Mouse (Mus musculus): ENCODE results near the gene Klhl36. TPM values are rescaled to one million over a fixed set of nuclear protein-coding genes. Genes with fewer than 3 reads are reported as not detected.

Klhl36 gene
- 1 to 10 TPM; 1.9 to 7.7 TPM for polyA plus RNA-seq (2012; fragmentation: generic; extraction: Trizol)

DNA sequence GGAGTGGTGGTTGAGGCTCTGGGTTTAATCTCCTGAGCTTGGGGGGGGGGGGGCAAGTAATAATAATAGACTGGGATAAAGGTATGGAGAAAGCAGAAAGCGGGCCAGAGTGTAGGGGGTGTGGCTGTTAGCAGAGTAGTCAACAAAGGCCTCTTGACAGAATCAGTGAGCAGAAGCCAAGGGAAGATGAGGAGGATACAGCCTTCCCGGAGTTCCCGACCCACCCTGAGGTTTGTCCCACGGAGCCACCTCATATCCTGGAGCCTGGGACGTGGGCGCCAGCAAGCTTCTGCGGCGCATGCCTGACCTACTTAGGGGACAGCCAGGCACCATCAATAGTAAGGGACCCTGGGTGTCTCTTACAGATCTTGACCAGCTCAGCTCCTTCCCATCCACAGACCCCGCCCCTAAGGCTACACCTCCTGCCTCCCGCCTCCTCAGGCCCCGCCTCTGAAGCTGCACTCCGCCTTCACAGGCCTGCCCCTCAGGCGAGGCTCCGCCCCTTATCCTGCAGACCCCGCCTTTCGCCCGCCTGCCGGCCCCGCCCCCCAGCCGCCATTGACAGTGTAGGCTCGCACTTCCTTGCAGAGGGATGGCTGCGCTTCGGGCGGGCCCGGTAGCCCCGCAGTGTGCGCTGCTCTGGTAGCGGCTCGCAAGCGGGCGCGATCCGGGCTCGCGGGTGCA lies at the start of gene Klhl36:
Gene Klhl36, plus strand, starts transcription at position 561 of the 684 bp plus-strand sequence.

DNA sequence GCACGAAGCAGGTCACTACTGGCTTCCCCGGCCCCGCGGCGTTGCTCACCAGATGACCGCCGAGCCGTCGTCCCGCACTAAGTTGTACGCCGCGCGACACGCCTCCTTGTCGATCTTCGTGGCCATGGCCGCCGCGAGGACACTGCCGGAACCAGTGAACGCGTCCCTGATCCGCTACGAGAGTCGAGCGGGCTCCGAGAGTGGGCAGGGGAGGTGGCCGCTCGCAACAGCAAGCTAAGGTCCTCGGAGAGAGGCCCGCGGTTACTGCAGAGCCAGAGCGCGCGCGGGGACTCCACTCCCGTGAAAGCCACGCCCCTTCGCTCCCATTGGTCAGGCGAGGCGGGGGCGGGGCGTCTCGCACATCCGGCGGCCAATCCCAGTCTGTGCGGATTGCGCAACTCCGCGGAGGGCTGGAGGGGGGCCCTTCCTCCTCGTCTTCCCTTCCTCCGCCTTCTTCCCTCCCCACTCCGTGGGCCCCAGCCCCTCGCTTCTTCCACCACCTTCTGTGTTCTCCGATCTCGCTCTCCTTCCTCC lies 21.7 kb upstream of the Klhl36 start, which contains the start of gene Cotl1:
Gene Cotl1, minus strand, starts transcription at position 270 of the 534 bp plus-strand sequence.

DNA sequence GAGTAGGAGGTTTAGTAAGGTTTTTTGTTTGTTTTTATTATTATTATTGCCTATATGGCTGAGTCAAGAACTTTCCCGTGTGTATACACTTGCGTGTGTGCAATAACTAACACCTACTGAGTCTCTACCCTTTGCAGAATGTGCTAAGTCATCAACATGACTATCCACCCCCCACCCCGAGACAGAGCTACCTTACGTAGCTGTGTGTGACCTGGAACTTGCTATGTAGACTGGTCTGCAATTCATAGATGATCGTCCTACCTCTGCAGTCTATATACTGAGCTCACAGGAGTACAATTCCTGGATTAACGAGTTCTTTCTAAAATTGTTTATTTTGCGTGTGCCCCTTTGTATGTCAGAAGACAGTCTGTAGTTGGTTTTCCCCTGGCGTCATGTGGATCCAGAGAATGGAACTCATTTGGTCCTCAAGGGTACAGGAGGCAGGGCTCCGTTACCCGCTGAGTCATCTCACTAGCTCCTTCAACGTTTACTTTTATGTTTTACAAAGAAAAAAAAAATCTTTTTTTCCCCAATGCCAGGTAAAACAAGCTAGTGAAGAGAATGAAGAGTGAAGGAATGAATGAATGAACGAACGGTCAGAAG lies 48.0 kb downstream of the Klhl36 start, which contains the start of gene Usp10:
Gene Usp10, plus strand, starts transcription at position 417 of the 603 bp plus-strand sequence.

DNA sequence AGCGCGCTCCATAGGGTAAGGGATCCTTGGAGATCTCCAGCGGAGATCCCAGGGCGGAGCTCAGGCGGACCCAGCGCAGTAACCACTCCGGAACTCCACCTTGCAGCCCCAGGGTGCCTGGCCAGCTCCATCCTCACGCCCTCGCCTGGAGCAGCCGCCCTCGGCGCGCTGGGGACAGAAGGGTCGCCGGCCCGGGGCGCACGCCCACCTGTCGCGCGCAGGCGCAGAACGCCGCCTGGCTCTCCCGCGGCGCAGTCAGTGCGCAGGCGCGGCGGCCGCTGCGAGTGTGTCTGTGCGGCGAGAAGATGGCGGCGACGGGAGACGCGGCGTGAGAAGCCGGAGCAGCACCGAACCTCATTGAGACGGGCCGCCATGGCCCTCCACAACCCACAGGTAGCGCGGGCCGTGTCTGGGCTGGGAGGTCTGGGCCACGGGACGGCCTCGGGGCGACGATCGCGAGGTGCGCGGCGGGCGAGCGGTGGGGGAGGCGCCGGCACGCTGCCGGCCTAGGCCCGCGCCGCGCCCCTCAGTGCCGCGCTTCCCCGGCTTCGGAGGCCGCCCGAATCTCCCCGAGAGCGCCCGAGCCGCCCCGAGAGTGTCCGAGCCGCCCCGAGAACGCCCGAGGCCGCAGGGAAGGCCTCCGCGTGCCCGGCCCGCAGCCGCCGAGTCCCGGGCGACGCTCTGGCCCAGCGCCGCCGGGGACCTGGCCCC lies 48.6 kb downstream of the Klhl36 start, which contains the start of gene Gm20388:
Gene Gm20388, plus strand, starts transcription at position 295 of the 711 bp plus-strand sequence.

Other genes starting within 250 kb of the Klhl36 start
- gene Adad2, start 249.5 kb upstream of the Klhl36 start, polyA plus RNA-seq (2012; fragmentation: generic; extraction: Trizol): not detected
- gene Kcng4, start 226.6 kb upstream of the Klhl36 start, polyA plus RNA-seq (2012; fragmentation: generic; extraction: Trizol): not detected
- under 1 TPM; 0.02 to 0.04 TPM for gene Wfdc1, start 195.9 kb upstream of the Klhl36 start, polyA plus RNA-seq (2012; fragmentation: generic; extraction: Trizol)
- gene Atp2c2, start 162.3 kb upstream of the Klhl36 start, polyA plus RNA-seq (2012; fragmentation: generic; extraction: Trizol): under 1 TPM; 0.02 to 0.25 TPM
- gene Tldc1, start 83.8 kb upstream of the Klhl36 start, polyA plus RNA-seq (2012; fragmentation: generic; extraction: Trizol): 1 to 10 TPM; 5.4 to 9.2 TPM
- 100 to 1,000 TPM in 1 of 2 experiments, 10 to 100 TPM in 1; 44.9 to 128 TPM for gene Cotl1, start 21.7 kb upstream of the Klhl36 start, polyA plus RNA-seq (2012; fragmentation: generic; extraction: Trizol)
- 10 to 100 TPM; 66.0 to 78.8 TPM for gene Usp10, start 48.1 kb downstream of the Klhl36 start, polyA plus RNA-seq (2012; fragmentation: generic; extraction: Trizol)
- 1 to 10 TPM; 4.1 to 9.5 TPM for gene Gm20388, start 48.6 kb downstream of the Klhl36 start, polyA plus RNA-seq (2012; fragmentation: generic; extraction: Trizol)
- gene Crispld2, start 130.2 kb downstream of the Klhl36 start, polyA plus RNA-seq (2012; fragmentation: generic; extraction: Trizol): under 1 TPM; 0.09 to 0.24 TPM
- 10 to 100 TPM; 16.1 to 35.1 TPM for gene Zdhhc7, start 239.2 kb downstream of the Klhl36 start, polyA plus RNA-seq (2012; fragmentation: generic; extraction: Trizol)

Measured in C3H10T1/2 (cell line).